In genomic region chr11:58016371-58016770, GRCm38 (mm10) we compare ENCODE assay signal across 18 mouse cellular contexts. TPM values are rescaled to one million over a fixed set of nuclear protein-coding genes. Genes with fewer than 3 reads are reported as not detected.
DNase-seq lines count a peak whose midpoint lies in the region; ATAC-seq and TF ChIP-seq lines count a peak whose summit lies in the region.
"Had no signal": no experiment of that assay in that cellular context is flagged by ENCODE, and none has a peak within 500 bp of the region (broad histone marks: within the 10 kb centered on the region; RNA-seq: fewer than 3 reads in every experiment).

No protein-coding gene starts in this region.

- no peak overlapping the region for H3K9ac ChIP-seq in hindbrain, embryonic 13.5 days
- H3K9ac ChIP-seq in hindbrain, embryonic 11.5 days (ENCODE audit: low read depth, low read length), result no peak overlapping the region
- no peak overlapping the region for H3K9ac ChIP-seq in ES-Bruce4 (ENCODE audit: low read depth, poor library complexity, severe bottlenecking)
- H3K9ac ChIP-seq in liver, embryonic 14.5 days (replicated peaks), result no peak overlapping the region
- H3K9ac ChIP-seq: limb, embryonic 15.5 days; midbrain, embryonic 12.5 days had no signal

- DNase-seq in hindbrain, embryonic 11.5 days (ENCODE audit: low spot score), result no peak
- no peak for DNase-seq in liver, embryonic 14.5 days (ENCODE audit: low read depth in 3 of 3, low spot score in 3 of 3)
- DNase-seq in layer of hippocampus, postnatal 10 days (ENCODE audit: low spot score in 2 of 2), result no peak
- DNase-seq in cerebellum, adult 8-10 months, result no peak
- DNase-seq: adrenal gland, postnatal 10 days; cerebellum, postnatal 14 days; gastrocnemius, postnatal 14 days; kidney, adult 8-10 months; lung, postnatal 4 days; right cerebral cortex, postnatal 14 days had no signal

- H3K4me1 ChIP-seq in erythroblast, embryonic 14.5 days (ENCODE audit: control insufficient read depth), result peaks cover 97% of the 10 kb centered on the region
- H3K4me1 ChIP-seq in hindbrain, embryonic 13.5 days (replicated peaks), result peaks cover 47% of the 10 kb centered on the region
- H3K4me1 ChIP-seq in hindbrain, embryonic 11.5 days (replicated peaks; ENCODE audit: control insufficient read depth, insufficient read depth, low read length), result 0 out of 2 replicates have a peak, but pooled peaks cover under 1% of the 10 kb centered on the region
- H3K4me1 ChIP-seq in ES-Bruce4 (ENCODE audit: control insufficient read depth, insufficient read depth, low read length), result peaks cover 20% of the 10 kb centered on the region
- peaks cover 82 to 89% of the 10 kb centered on the region in 2 experiments for H3K4me1 ChIP-seq in liver, embryonic 14.5 days (replicated peaks; ENCODE audit: control insufficient read depth in 2 of 2, insufficient read depth in 2 of 2, low read length in 1 of 2)

- 75% methylated on average over 3 of the region's 3 CpGs for WGBS in hindbrain, embryonic 13.5 days
- WGBS in hindbrain, embryonic 11.5 days, result 72% methylated on average over 3 of the region's 3 CpGs
- WGBS in liver, embryonic 14.5 days (ENCODE audit: insufficient replicate concordance), result 60% methylated on average over 3 of the region's 3 CpGs

- H3K4me2 ChIP-seq in hindbrain, embryonic 13.5 days, result no peak overlapping the region
- no peak overlapping the region for H3K4me2 ChIP-seq in hindbrain, embryonic 11.5 days (replicated peaks; ENCODE audit: low read depth, low read length)
- H3K4me2 ChIP-seq in liver, embryonic 14.5 days (ENCODE audit: low read depth), result 0 out of 2 replicates have a peak overlapping the region, but pooled peaks have one; percentile 7
- H3K4me2 ChIP-seq: limb, embryonic 15.5 days; midbrain, embryonic 12.5 days had no signal

- no peak for TF ChIP-seq EP300 in ES-Bruce4 (IDR thresholded peaks at IDR 0.05; ENCODE audit: insufficient read depth, low read depth, low read length)
- no peak for TF ChIP-seq EP300 in liver, embryonic 14.5 days (IDR thresholded peaks at IDR 0.05; ENCODE audit: low read depth)

- no peak for TF ChIP-seq CTCF in ES-Bruce4 (IDR thresholded peaks at IDR 0.05; ENCODE audit: low read depth, low read length)
- TF ChIP-seq CTCF in liver, embryonic 14.5 days (IDR thresholded peaks at IDR 0.05; ENCODE audit: low read depth), result no peak

- no peak for ATAC-seq in erythroblast, adult 5-6 weeks (replicated peaks; ENCODE audit: low FRiP score, poor library complexity, severe bottlenecking)
- no peak for ATAC-seq in hindbrain, embryonic 13.5 days (ENCODE audit: low FRiP score)
- ATAC-seq in hindbrain, embryonic 11.5 days (ENCODE audit: low FRiP score), result no peak
- ATAC-seq in liver, embryonic 14.5 days (ENCODE audit: insufficient read depth), result no peak
- ATAC-seq: forebrain, embryonic 16.5 days had no signal

- H3K36me3 ChIP-seq in erythroblast, embryonic 14.5 days (ENCODE audit: control insufficient read depth), result peaks cover 66% of the 10 kb centered on the region
- no peaks in the 10 kb centered on the region for H3K36me3 ChIP-seq in hindbrain, embryonic 13.5 days
- H3K36me3 ChIP-seq in hindbrain, embryonic 11.5 days (ENCODE audit: control insufficient read depth, insufficient read depth, low read length), result no peaks in the 10 kb centered on the region
- H3K36me3 ChIP-seq in ES-Bruce4 (ENCODE audit: control insufficient read depth, insufficient read depth, low read length, poor library complexity, severe bottlenecking), result no peaks in the 10 kb centered on the region
- H3K36me3 ChIP-seq in liver, embryonic 14.5 days (replicated peaks; ENCODE audit: control insufficient read depth, insufficient read depth, low read depth), result peaks cover 2% of the 10 kb centered on the region; the same call in 1 of the 2 replicates
- H3K36me3 ChIP-seq: limb, embryonic 15.5 days; midbrain, embryonic 12.5 days had no signal

- H3K4me3 ChIP-seq in erythroblast, embryonic 14.5 days (replicated peaks), result peak overlapping the region; percentile 6
- no peak overlapping the region for H3K4me3 ChIP-seq in hindbrain, embryonic 13.5 days
- H3K4me3 ChIP-seq in hindbrain, embryonic 11.5 days (ENCODE audit: low read depth, low read length), result no peak overlapping the region
- H3K4me3 ChIP-seq in ES-Bruce4 (ENCODE audit: low read depth, low read length), result no peak overlapping the region
- H3K4me3 ChIP-seq in liver, embryonic 14.5 days (ENCODE audit: insufficient read depth in 1 of 2, low read depth in 2 of 2, low read length in 2 of 2), result no peak overlapping the region
- H3K4me3 ChIP-seq: hindbrain, embryonic 10.5 days; limb, embryonic 15.5 days; midbrain, embryonic 12.5 days had no signal

- no peaks in the 10 kb centered on the region for H3K9me3 ChIP-seq in erythroblast, embryonic 14.5 days (ENCODE audit: control insufficient read depth, low read length)
- no peaks in the 10 kb centered on the region for H3K9me3 ChIP-seq in hindbrain, embryonic 13.5 days
- H3K9me3 ChIP-seq in hindbrain, embryonic 11.5 days (ENCODE audit: control insufficient read depth, low read length), result no peaks in the 10 kb centered on the region
- no peaks in the 10 kb centered on the region for H3K9me3 ChIP-seq in ES-Bruce4 (replicated peaks; ENCODE audit: control insufficient read depth, insufficient read depth, low read length, poor library complexity, severe bottlenecking)
- H3K9me3 ChIP-seq in liver, embryonic 14.5 days (ENCODE audit: control insufficient read depth, low read length), result no peaks in the 10 kb centered on the region
- H3K9me3 ChIP-seq: hindbrain, embryonic 10.5 days; limb, embryonic 15.5 days; midbrain, embryonic 12.5 days had no signal

- peak overlapping the region; percentile 23; the same call in 1 of the 2 replicates for H3K27ac ChIP-seq in hindbrain, embryonic 13.5 days
- H3K27ac ChIP-seq in hindbrain, embryonic 11.5 days (ENCODE audit: low read depth, low read length), result no peak overlapping the region
- peak overlapping the region; percentile 17; the same call in 1 of the 2 replicates for H3K27ac ChIP-seq in ES-Bruce4 (ENCODE audit: insufficient read depth, low read length)
- H3K27ac ChIP-seq in liver, embryonic 14.5 days, result peak overlapping the region; percentile 19
- H3K27ac ChIP-seq: hindbrain, embryonic 10.5 days; midbrain, embryonic 12.5 days had no signal

- no peaks in the 10 kb centered on the region for H3K27me3 ChIP-seq in erythroblast, embryonic 14.5 days (ENCODE audit: control insufficient read depth)
- no peaks in the 10 kb centered on the region for H3K27me3 ChIP-seq in hindbrain, embryonic 13.5 days
- no peaks in the 10 kb centered on the region for H3K27me3 ChIP-seq in hindbrain, embryonic 11.5 days (ENCODE audit: control insufficient read depth, insufficient read depth, low read length)
- H3K27me3 ChIP-seq in ES-Bruce4 (ENCODE audit: control insufficient read depth, insufficient read depth, low read length, poor library complexity, severe bottlenecking), result no peaks in the 10 kb centered on the region
- no peaks in the 10 kb centered on the region for H3K27me3 ChIP-seq in liver, embryonic 14.5 days (ENCODE audit: control insufficient read depth, insufficient read depth, low read length)
- H3K27me3 ChIP-seq: limb, embryonic 15.5 days; midbrain, embryonic 12.5 days had no signal

- TF ChIP-seq POLR2A in ES-Bruce4 (IDR thresholded peaks at IDR 0.05; ENCODE audit: insufficient read depth, low read length), result no peak

RNA-seq across cellular contexts. Expression of gene Larp1, which starts 7.5 kb away (rescaled TPM):
- polyA plus RNA-seq in erythroblast, embryonic 14.5 days (2012), result 31.7 and 32.8 TPM in 2 replicates
- 24.0 and 31.6 TPM in 2 replicates for total RNA-seq in erythroblast, adult 5-6 weeks (2015; ENCODE audit: low replicate concordance)
- 13.2 and 13.4 TPM in 2 replicates for total RNA-seq in erythroblast, adult 5-6 weeks (2017; ENCODE audit: low replicate concordance)
- 16.4 and 17.4 TPM in 2 replicates for polyA plus RNA-seq in hindbrain, embryonic 13.5 days (2015; fragmentation: Nextera tagmentation; extraction: Ambion mirVana)
- 14.5 and 18.2 TPM in 2 replicates for polyA plus RNA-seq in hindbrain, embryonic 11.5 days (2014; fragmentation: Nextera tagmentation; extraction: Ambion mirVana)
- 164 and 167 TPM in 2 replicates for polyA plus RNA-seq in ES-Bruce4 (2011; ENCODE audit: insufficient read depth, insufficient read length, low read depth, missing spikeins)
- 21.1 and 25.5 TPM in 2 replicates for polyA plus RNA-seq in liver, embryonic 14.5 days (2012; rRNA removed)
- 15.8 and 19.0 TPM in 2 replicates for polyA plus RNA-seq in liver, embryonic 14.5 days (2014; fragmentation: Nextera tagmentation; extraction: Ambion mirVana)
- 10 to 100 TPM; 89.6 to 92.3 TPM for total RNA-seq in layer of hippocampus, postnatal 10 days (2021)
